Mouse (Mus musculus): ENCODE data around the gene Dhrs3. TPM values are rescaled to one million over a fixed set of nuclear protein-coding genes. Genes with fewer than 3 reads are reported as not detected.

Gene Dhrs3
- total and polyA plus RNA-seq, 3 experiments: 7.9 to 37.7 (median 10.5) TPM

DNA sequence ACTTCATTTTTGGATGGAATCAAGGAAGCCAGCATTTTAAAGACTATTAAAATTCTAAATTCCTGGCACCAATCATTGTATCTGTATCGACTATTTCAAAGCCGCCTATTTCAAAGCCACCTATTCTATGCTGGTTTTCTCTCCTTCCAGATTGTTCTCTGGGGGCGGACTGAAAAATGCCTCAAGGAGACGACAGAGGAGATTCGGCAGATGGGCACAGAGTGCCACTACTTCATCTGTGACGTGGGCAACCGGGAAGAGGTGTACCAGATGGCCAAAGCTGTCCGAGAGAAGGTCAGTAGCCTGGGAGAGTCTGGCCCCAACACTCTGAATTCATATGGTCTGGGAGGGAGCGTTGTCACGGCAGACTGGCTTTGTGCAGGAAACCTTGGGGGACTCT is 25.9 kb downstream of the Dhrs3 start:
- peaks cover 47 to 58% of the 10 kb centered on the region in 2 experiments for H3K36me3 ChIP-seq (replicated peaks in 1 of 2; ENCODE audit: control insufficient read depth in 1 of 2, insufficient read depth in 1 of 2, low read length in 1 of 2)
- H3K4me1 ChIP-seq (ENCODE audit: control insufficient read depth in 1 of 2, insufficient read depth in 2 of 2): peaks cover 0 to 5% of the 10 kb centered on the region in 2 experiments; a peak in 1 of 4 replicates
- H3K9ac ChIP-seq (ENCODE audit: insufficient read depth, low read depth): no peak overlapping the region
- H3K79me2 ChIP-seq (replicated peaks; ENCODE audit: control insufficient read depth, extremely low read depth, insufficient read depth, poor library complexity, severe bottlenecking): 0 out of 2 replicates have a peak, but pooled peaks cover 3% of the 10 kb centered on the region
- no peak overlapping the region for H3K4me3 ChIP-seq (replicated peaks in 1 of 3; ENCODE audit: low read depth in 2 of 3, low read length in 2 of 3, poor library complexity in 1 of 3)
- dilution Hi-C loops (cut with MboI; ENCODE audit: extremely low pct_ligation_motif_present, extremely low pct_unique_long_range_greater_than_20kb, low sequenced_read_pairs) (no loop called here), in situ Hi-C loops (cut with MboI; ENCODE audit: low pct_ligation_motif_present, low pct_unique_long_range_greater_than_20kb, low sequenced_read_pairs) (no loop called here)
- TF ChIP-seq RCOR1 (conservative IDR thresholded peaks at IDR 0.05; ENCODE audit: low read depth, low read length): no peak
- no peak overlapping the region for H3K4me2 ChIP-seq (ENCODE audit: insufficient read depth, low read depth, poor library complexity, severe bottlenecking)
- DNase-seq (ENCODE audit: extremely low read depth): no peak
- no peak overlapping the region for H3K27ac ChIP-seq (ENCODE audit: insufficient read depth, low read depth)
- H3K9me3 ChIP-seq (replicated peaks; ENCODE audit: low read length): no peaks in the 10 kb centered on the region
- H3K27me3 ChIP-seq (replicated peaks): no peaks in the 10 kb centered on the region

- TF ChIP-seq MEF2A (IDR thresholded peaks at IDR 0.05; ENCODE audit: borderline replicate concordance, low read depth, low read length) (no peak), CHD2 (IDR thresholded peaks at IDR 0.05; ENCODE audit: low read length) (no peak), GABPA (IDR thresholded peaks at IDR 0.05; ENCODE audit: insufficient replicate concordance, low read depth, low read length) (no peak), TBP (conservative IDR thresholded peaks at IDR 0.05; ENCODE audit: low read depth, low read length) (no peak), IRF4 (IDR thresholded peaks at IDR 0.05; ENCODE audit: low read depth, low read length) (no peak), RAD21 (IDR thresholded peaks at IDR 0.05; ENCODE audit: low read depth, low read length) (no peak), ZKSCAN1 (IDR thresholded peaks at IDR 0.05; ENCODE audit: borderline replicate concordance, low read depth, low read length) (no peak), USF2 (conservative IDR thresholded peaks at IDR 0.05; ENCODE audit: low read depth, low read length) (no peak), CTCF (conservative IDR thresholded peaks at IDR 0.05 in 1 of 2, IDR thresholded peaks at IDR 0.05 in 1 of 2; ENCODE audit: low read depth in 2 of 2, low read length in 2 of 2) (no peak), HCFC1 (IDR thresholded peaks at IDR 0.05; ENCODE audit: low read depth, low read length) (no peak), MAX (IDR thresholded peaks at IDR 0.05; ENCODE audit: low read length) (no peak), USF1 (IDR thresholded peaks at IDR 0.05; ENCODE audit: low read depth, low read length) (no peak), MAZ (IDR thresholded peaks at IDR 0.05; ENCODE audit: low read depth, low read length) (no peak), ZNF384 (IDR thresholded peaks at IDR 0.05; ENCODE audit: low read depth, low read length) (no peak), POLR2A (IDR thresholded peaks at IDR 0.05; ENCODE audit: low read depth, low read length) (no peak), ZMIZ1 (IDR thresholded peaks at IDR 0.05; ENCODE audit: low read depth, low read length) (no peak), ETS1 (conservative IDR thresholded peaks at IDR 0.05; ENCODE audit: low read depth, low read length) (no peak)
- in situ Hi-C loops (cut with MboI; ENCODE audit: low pct_ligation_motif_present, low pct_unique_long_range_greater_than_20kb, low sequenced_read_pairs) (no loop called here), dilution Hi-C loops (cut with MboI; ENCODE audit: extremely low pct_ligation_motif_present, extremely low pct_unique_long_range_greater_than_20kb, low sequenced_read_pairs) (no loop called here)
- DNase-seq (ENCODE audit: extremely low read depth): no peak
- H3K27ac ChIP-seq (ENCODE audit: insufficient read depth, low read depth): no peak overlapping the region
- H3K4me1 ChIP-seq (ENCODE audit: control insufficient read depth in 1 of 2, insufficient read depth in 2 of 2): no peaks in the 10 kb centered on the region
- no peak overlapping the region for H3K9ac ChIP-seq (ENCODE audit: insufficient read depth, low read depth)
- no peak overlapping the region for H3K4me2 ChIP-seq (ENCODE audit: insufficient read depth, low read depth, poor library complexity, severe bottlenecking)
- peaks cover 3% of the 10 kb centered on the region for H3K9me3 ChIP-seq (replicated peaks; ENCODE audit: low read length)
- no peak overlapping the region for H3K4me3 ChIP-seq (replicated peaks in 1 of 3; ENCODE audit: low read depth in 2 of 3, low read length in 2 of 3, poor library complexity in 1 of 3)
- peaks cover 19 to 26% of the 10 kb centered on the region in 2 experiments for H3K36me3 ChIP-seq (replicated peaks in 1 of 2; ENCODE audit: control insufficient read depth in 1 of 2, insufficient read depth in 1 of 2, low read length in 1 of 2)
- H3K27me3 ChIP-seq (replicated peaks): no peaks in the 10 kb centered on the region
- H3K79me2 ChIP-seq (replicated peaks; ENCODE audit: control insufficient read depth, extremely low read depth, insufficient read depth, poor library complexity, severe bottlenecking): no peaks in the 10 kb centered on the region
Observed at GRCm38 (mm10) chr4:144928693-144929436, 36.2 kb downstream of the Dhrs3 start.
